ENCODE assay signal across 8 mouse cellular contexts in the genomic region with DNA sequence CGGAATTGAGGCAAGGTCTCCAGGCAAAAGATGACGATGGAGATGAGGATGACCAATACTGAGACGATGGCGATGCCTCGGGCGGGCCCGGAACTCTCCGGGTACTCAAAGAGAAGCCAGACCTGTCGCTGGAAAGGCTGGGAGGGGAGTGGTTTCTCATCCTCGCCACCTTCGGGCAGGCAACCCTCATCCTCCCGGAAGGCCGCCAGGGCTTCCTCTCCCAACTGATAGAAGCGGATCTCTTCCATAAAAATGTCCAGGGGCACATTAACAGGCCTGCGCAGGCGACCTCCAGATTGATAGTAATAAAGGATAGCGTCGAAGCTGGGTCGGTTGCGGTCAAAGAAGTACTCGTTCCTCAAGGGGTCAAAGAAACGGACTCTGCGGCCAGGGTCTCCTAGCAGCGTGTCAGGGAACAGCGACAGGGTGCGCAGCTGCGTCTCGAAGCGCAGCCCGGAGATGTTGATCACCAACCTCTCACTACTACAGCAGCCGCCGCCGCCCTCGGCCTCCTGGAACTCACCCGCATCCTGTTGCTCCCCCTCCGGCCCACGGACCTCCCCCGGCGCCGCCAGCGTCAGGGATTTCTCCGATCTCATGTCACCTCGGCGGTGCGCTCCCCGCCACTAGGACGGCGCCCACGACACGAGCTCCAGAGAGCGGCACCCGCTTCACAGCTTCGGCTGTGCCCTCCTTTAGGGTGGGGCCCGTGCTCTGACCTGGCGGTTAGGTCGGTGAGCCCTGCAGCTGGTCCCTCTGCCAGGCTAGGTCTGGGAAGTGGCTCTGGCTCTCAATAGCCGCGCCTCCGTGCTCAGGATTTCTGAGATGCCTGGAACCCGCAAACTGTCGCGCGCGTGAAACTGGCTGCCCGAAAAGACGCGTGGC. TPM values are rescaled to one million over a fixed set of nuclear protein-coding genes. Genes with fewer than 3 reads are reported as not detected.
A peak's percentile ranks its signal among the peaks of the same experiment; 100 is the strongest.
DNase-seq lines count a peak whose midpoint lies in the region; ATAC-seq and TF ChIP-seq lines count a peak whose summit lies in the region.

No protein-coding gene starts in this region.

- WGBS in heart, embryonic 12.5 days: 1% methylated on average over 67 of the region's 67 CpGs
- 2% methylated on average over 67 of the region's 67 CpGs for WGBS in forebrain, embryonic 14.5 days
- 3% methylated on average over 67 of the region's 67 CpGs for WGBS in liver, embryonic 16.5 days (ENCODE audit: insufficient replicate concordance)
- WGBS in small intestine, adult 2 months: 3% methylated on average over 67 of the region's 67 CpGs

- H3K4me2 ChIP-seq in heart, embryonic 12.5 days: peak overlapping the region; percentile 89
- peak overlapping the region; percentile 87 for H3K4me2 ChIP-seq in forebrain, embryonic 14.5 days (ENCODE audit: low read length)
- H3K4me2 ChIP-seq in liver, embryonic 16.5 days (ENCODE audit: low read depth, low read length): peak overlapping the region; percentile 27

- no peak for DNase-seq in heart, postnatal 25 days (ENCODE audit: low spot score)
- DNase-seq in brain, embryonic 14.5 days (ENCODE audit: low read depth): peak; percentile 48
- DNase-seq in forebrain, embryonic 14.5 days (ENCODE audit: low spot score): no peak
- DNase-seq in kidney, postnatal 10 days: peak; percentile 73
- no peak for DNase-seq in spleen, postnatal 14 days (ENCODE audit: low spot score in 2 of 2)

- intact Hi-C loops in heart, postnatal 25 days (cut with DNase I): no loop called here

- H3K4me3 ChIP-seq in heart, embryonic 12.5 days: peak overlapping the region; percentile 56
- H3K4me3 ChIP-seq in forebrain, embryonic 14.5 days (ENCODE audit: low read depth, low read length): peak overlapping the region; percentile 48
- H3K4me3 ChIP-seq in liver, embryonic 16.5 days (ENCODE audit: low read depth, low read length): peak overlapping the region; percentile 8; the same call in 1 of the 2 replicates
- H3K4me3 ChIP-seq in small intestine, adult 2 months (ENCODE audit: low read depth, low read length): 0 out of 2 replicates have a peak overlapping the region, but pooled peaks have one; percentile 16

- H3K36me3 ChIP-seq in heart, embryonic 12.5 days: no peaks in the 10 kb centered on the region
- H3K36me3 ChIP-seq in forebrain, embryonic 14.5 days (ENCODE audit: control insufficient read depth, insufficient read depth, low read length): no peaks in the 10 kb centered on the region
- no peaks in the 10 kb centered on the region for H3K36me3 ChIP-seq in liver, embryonic 16.5 days (ENCODE audit: control insufficient read depth, insufficient read depth)
- no peaks in the 10 kb centered on the region for H3K36me3 ChIP-seq in small intestine, adult 2 months (ENCODE audit: control insufficient read depth, insufficient read depth, low read length)

- no peak overlapping the region for H3K27ac ChIP-seq in heart, embryonic 12.5 days (ENCODE audit: poor library complexity, severe bottlenecking)
- H3K27ac ChIP-seq in forebrain, embryonic 14.5 days (ENCODE audit: low read depth, low read length): no peak overlapping the region
- no peak overlapping the region for H3K27ac ChIP-seq in liver, embryonic 16.5 days (ENCODE audit: low read length)
- H3K27ac ChIP-seq in small intestine, adult 2 months (ENCODE audit: insufficient read depth, low read depth, low read length): no peak overlapping the region

- no peak for TF ChIP-seq POLR2A in brain, embryonic 14.5 days (IDR thresholded peaks at IDR 0.05; ENCODE audit: borderline replicate concordance, extremely low read depth, insufficient read depth, insufficient read length, poor library complexity, severe bottlenecking)
- TF ChIP-seq POLR2A in small intestine, adult 2 months (IDR thresholded peaks at IDR 0.05; ENCODE audit: low read depth, low read length): no peak

- no peak for TF ChIP-seq CTCF in brain, embryonic 14.5 days (IDR thresholded peaks at IDR 0.05; ENCODE audit: borderline replicate concordance, extremely low read depth, insufficient read depth, insufficient read length)
- no peak for TF ChIP-seq CTCF in small intestine, adult 2 months (IDR thresholded peaks at IDR 0.05; ENCODE audit: extremely low read depth, insufficient read length, insufficient replicate concordance, low read depth, low read length)

- ATAC-seq in heart, embryonic 12.5 days (ENCODE audit: insufficient number of reproducible peaks, low FRiP score): 0 out of 2 replicates have a peak, but pooled peaks have one; percentile 33
- ATAC-seq in forebrain, embryonic 14.5 days: peak; percentile 8; the same call in 1 of the 2 replicates
- no peak for ATAC-seq in liver, embryonic 16.5 days (ENCODE audit: low read depth)

- peaks cover 16% of the 10 kb centered on the region for H3K4me1 ChIP-seq in heart, embryonic 12.5 days (replicated peaks)
- 0 out of 2 replicates have a peak, but pooled peaks cover 2% of the 10 kb centered on the region for H3K4me1 ChIP-seq in forebrain, embryonic 14.5 days (ENCODE audit: control insufficient read depth, insufficient read depth, low read length)
- no peaks in the 10 kb centered on the region for H3K4me1 ChIP-seq in liver, embryonic 16.5 days (ENCODE audit: control insufficient read depth, low read depth, low read length)
- 0 out of 2 replicates have a peak, but pooled peaks cover 1% of the 10 kb centered on the region for H3K4me1 ChIP-seq in small intestine, adult 2 months (ENCODE audit: control insufficient read depth, insufficient read depth, insufficient read length, low read length)

- H3K27me3 ChIP-seq in heart, embryonic 12.5 days (replicated peaks): peaks cover 75% of the 10 kb centered on the region
- H3K27me3 ChIP-seq in forebrain, embryonic 14.5 days (replicated peaks; ENCODE audit: control insufficient read depth, insufficient read depth, low read length): peaks cover 21% of the 10 kb centered on the region; the same call in 1 of the 2 replicates
- peaks cover 23% of the 10 kb centered on the region for H3K27me3 ChIP-seq in liver, embryonic 16.5 days (ENCODE audit: control insufficient read depth, insufficient read depth, low read depth, low read length)
- peaks cover 10% of the 10 kb centered on the region; the same call in 1 of the 2 replicates for H3K27me3 ChIP-seq in small intestine, adult 2 months (ENCODE audit: control insufficient read depth, insufficient read depth, low read length)

- H3K9ac ChIP-seq in heart, embryonic 12.5 days: peak overlapping the region; percentile 51; the same call in 1 of the 2 replicates
- peak overlapping the region; percentile 64 for H3K9ac ChIP-seq in forebrain, embryonic 14.5 days (ENCODE audit: low read length)
- no peak overlapping the region for H3K9ac ChIP-seq in liver, embryonic 16.5 days (ENCODE audit: low read depth, low read length)

- H3K9me3 ChIP-seq in heart, embryonic 12.5 days (replicated peaks): no peaks in the 10 kb centered on the region; the same call in 1 of the 2 replicates
- no peaks in the 10 kb centered on the region for H3K9me3 ChIP-seq in forebrain, embryonic 14.5 days (replicated peaks; ENCODE audit: control insufficient read depth, low read length)
- no peaks in the 10 kb centered on the region; the same call in 1 of the 2 replicates for H3K9me3 ChIP-seq in liver, embryonic 16.5 days (replicated peaks; ENCODE audit: control insufficient read depth, low read length)

RNA-seq across cellular contexts. Expression of a gene that starts 0.9 kb away (rescaled TPM):
- polyA plus RNA-seq in heart, embryonic 12.5 days (2016; fragmentation: Nextera tagmentation; extraction: Ambion mirVana): 2.0 and 2.5 TPM in 2 replicates
- 1 to 10 TPM; 1.2 to 2.2 TPM for total RNA-seq in heart, postnatal 25 days (2021)
- 7.9 and 14.8 TPM in 2 replicates for polyA plus RNA-seq in brain, embryonic 14.5 days (2012; rRNA removed)
- 6.7 and 9.1 TPM in 2 replicates for polyA plus RNA-seq in forebrain, embryonic 14.5 days (2014; fragmentation: Nextera tagmentation; extraction: Ambion mirVana)
- 0.05 and 0.06 TPM in 2 replicates for polyA plus RNA-seq in liver, embryonic 16.5 days (2015; fragmentation: Nextera tagmentation; extraction: Ambion mirVana)
- polyA plus RNA-seq in small intestine, adult 2 months (2012; rRNA removed): 0.23 and 0.55 TPM in 2 replicates

Comparison
In these comparisons a context has a peak if more than half of its experiments do, and no peak if none do; other contexts are left out.
1. H3K4me2 ChIP-seq: peak in every context shown above with its lines; median percentile 89 in heart, embryonic 12.5 days; 87 in forebrain, embryonic 14.5 days; 27 in liver, embryonic 16.5 days.
2. DNase-seq: peak in brain, embryonic 14.5 days (single experiment) and kidney, postnatal 10 days (single experiment); none in heart, postnatal 25 days (single experiment), forebrain, embryonic 14.5 days (single experiment) and spleen, postnatal 14 days (0 of 2).
3. Peak in every context shown above with its lines, with median percentiles within 50 percentile points of each other: H3K4me3 ChIP-seq.